Mouse (Mus musculus) kidney, adult 2 months (tissue): ENCODE results near the gene Sgo2a. TPM values are rescaled to one million over a fixed set of nuclear protein-coding genes. Genes with fewer than 3 reads are reported as not detected.
"Not testable (repeated sequence)": the region's sequence is repeated elsewhere in the genome, so short reads cannot be mapped to it uniquely, and the experiment has no call there.

ENCODE experiments used
- DNase-seq: peaks from one replicate; pipeline ENCODE4 v3.0.0; 2021
- H3K27ac ChIP-seq: fragments of 200-500 bp; 2 replicates; pipeline ENCODE4 v1.5.1; 2012; ENCODE audit warnings: low read depth, low read length, control low read depth, inconsistent platforms; ENCODE audit not compliant: insufficient read depth
- H3K27me3 ChIP-seq: fragments of 200-500 bp; replicated peaks from 2 replicates; pipeline ENCODE4 v1.6.1; 2012; ENCODE audit warnings: mild to moderate bottlenecking, moderate library complexity, low read length, inconsistent platforms; ENCODE audit not compliant: control insufficient read depth, insufficient read depth
- H3K36me3 ChIP-seq: fragments of 200-500 bp; 2 replicates; pipeline ENCODE4 v1.6.1; 2012; ENCODE audit warnings: mild to moderate bottlenecking, moderate library complexity, low read length, inconsistent platforms; ENCODE audit not compliant: control insufficient read depth, insufficient read depth
- H3K4me1 ChIP-seq: fragments of 200-500 bp; 2 replicates; pipeline ENCODE4 v1.6.1; 2011; ENCODE audit warnings: low read length; ENCODE audit not compliant: control insufficient read depth, insufficient read depth
- H3K4me3 ChIP-seq: fragments of 200-500 bp; 2 replicates; pipeline ENCODE4 v1.5.1; 2011; ENCODE audit warnings: mild to moderate bottlenecking, low read depth, low read length, control low read depth; ENCODE audit not compliant: insufficient read depth
- CTCF ChIP-seq: fragments of 200-500 bp; conservative IDR thresholded peaks from 2 replicates; pipeline ENCODE4 v1.5.1; 2011; ENCODE audit warnings: low read depth, mild to moderate bottlenecking, control low read depth, low read length, moderate library complexity, mixed read lengths; ENCODE audit not compliant: insufficient read depth, insufficient read length
- POLR2A ChIP-seq: fragments of 200-500 bp; IDR thresholded peaks from one replicate; pipeline ENCODE4 v1.6.1; 2011; ENCODE audit warnings: low read depth, low read length, control low read depth
- WGBS: fragments of 180-500 bp; shearing (Covaris S2); methylation state at CpG from one replicate; pipeline ENCODE4 v1.1.7; 2018; 5-methylcytosine and 5-hydroxymethylcytosine counted together
- polyA plus RNA-seq: library from polyadenylated mRNA; depleted of rRNA; stranded (reverse); fragments of >200 nt; gene quantifications from 2 replicates; pipeline ENCODE4 v1.2.3, GENCODE M21; 2012

Gene Sgo2a
- polyA plus RNA-seq, 1 experiment = 0.03 TPM

DNA sequence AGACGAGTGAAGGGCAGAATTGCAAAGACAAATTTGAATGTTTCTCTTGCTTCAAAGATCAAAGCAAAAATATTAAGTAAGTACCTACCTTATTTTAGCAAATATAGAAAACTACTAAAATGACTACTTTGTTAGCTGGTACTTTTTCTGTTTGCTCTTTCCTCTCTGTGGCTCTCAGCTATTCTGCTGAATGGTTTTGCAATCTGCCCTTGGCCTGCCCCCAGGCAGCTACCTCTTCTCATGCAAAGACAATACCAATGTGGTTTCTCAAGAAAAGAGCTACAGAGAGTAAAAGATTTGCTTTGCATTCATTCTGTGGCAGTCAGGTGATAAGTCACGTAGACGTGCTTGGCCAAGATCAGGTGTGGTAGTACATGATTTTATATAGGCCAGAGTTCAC, 2.4 kb downstream of the Sgo2a start:
- Histone ChIP-seq H3K27me3 (no peaks in the 10 kb centered on the region), H3K4me1 (no peaks in the 10 kb centered on the region), H3K36me3 (no peaks in the 10 kb centered on the region), H3K27ac (no peak overlapping the region), H3K4me3 (no peak overlapping the region)
- WGBS = 80% methylated on average over 3 of the region's 3 CpGs
- DNase-seq = no peak
- no peak for TF ChIP-seq POLR2A
- no peak for TF ChIP-seq CTCF

- not testable (repeated sequence) for H3K27me3 ChIP-seq, H3K27ac ChIP-seq, DNase-seq, H3K36me3 ChIP-seq, H3K4me1 ChIP-seq, H3K4me3 ChIP-seq
- WGBS = 88% methylated on average over 7 of the region's 7 CpGs
Observed at GRCm38 (mm10) chr1:58006388-58006787, 10.6 kb downstream of the Sgo2a start.

GRCm38 (mm10) chr1:58018856-58019255, 23.1 kb downstream of the Sgo2a start, which contains the start of gene Kctd18:
Gene Kctd18, minus strand, starts transcription at chr1:58018956.
- no peak within 1 kb of the TSS for H3K4me3 ChIP-seq
- no peaks in the 10 kb centered on the region for H3K27me3 ChIP-seq
- no peak for TF ChIP-seq POLR2A
- no peak for TF ChIP-seq CTCF
- H3K36me3 ChIP-seq = no peaks in the 10 kb centered on the region
- no peaks in the 10 kb centered on the region for H3K4me1 ChIP-seq
- no peak for DNase-seq
- H3K27ac ChIP-seq = no peak within 1 kb of the TSS
- 98% methylated on average over 7 of the region's 7 CpGs for WGBS

DNA sequence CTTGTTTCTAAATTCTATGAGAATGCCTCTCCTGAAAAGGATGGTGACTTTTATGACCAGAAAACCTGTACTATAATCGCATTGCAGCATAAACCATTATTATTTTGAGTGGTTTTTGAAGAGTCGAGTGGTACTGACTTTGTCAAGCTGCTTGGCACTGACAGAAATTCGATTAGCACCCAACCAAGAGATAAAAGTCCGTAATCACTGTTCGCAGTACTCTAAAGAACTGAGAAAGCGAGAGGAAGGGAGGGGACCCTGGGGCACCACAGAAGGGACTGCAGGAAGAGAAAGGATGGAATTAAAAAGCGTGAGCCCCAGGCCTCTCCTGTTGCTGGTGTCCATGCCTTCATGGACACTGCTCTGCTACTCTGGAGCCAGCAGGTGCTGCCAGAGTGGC, 31.9 kb downstream of the Sgo2a start:
- WGBS = 92% methylated on average over 7 of the region's 7 CpGs
- DNase-seq = no peak
- Histone ChIP-seq H3K27ac (no peak overlapping the region), H3K4me3 (no peak overlapping the region), H3K36me3 (no peaks in the 10 kb centered on the region), H3K4me1 (no peaks in the 10 kb centered on the region), H3K27me3 (no peaks in the 10 kb centered on the region)
- TF ChIP-seq CTCF = no peak
- TF ChIP-seq POLR2A = no peak

- TF ChIP-seq POLR2A (no peak), CTCF (no peak)
- H3K4me3 ChIP-seq = peak within 1 kb of the TSS; percentile 12
- H3K4me1 ChIP-seq = no peaks in the 10 kb centered on the region
- no peaks in the 10 kb centered on the region for H3K27me3 ChIP-seq
- 10% methylated on average over 12 of the region's 12 CpGs for WGBS
- H3K27ac ChIP-seq = no peak within 1 kb of the TSS
- DNase-seq = peak; percentile 58
- no peaks in the 10 kb centered on the region for H3K36me3 ChIP-seq
Observed at GRCm38 (mm10) chr1:58029636-58030117, 33.9 kb downstream of the Sgo2a start, which contains the start of gene Aox1. Gene Aox1, plus strand, starts transcription at chr1:58029931.

- H3K36me3 ChIP-seq = no peaks in the 10 kb centered on the region
- H3K27ac ChIP-seq = no peak overlapping the region
- no peaks in the 10 kb centered on the region for H3K4me1 ChIP-seq
- TF ChIP-seq CTCF = no peak
- TF ChIP-seq POLR2A = no peak
- DNase-seq = peak; percentile 57
- H3K4me3 ChIP-seq = peak overlapping the region; percentile 12
- 34% methylated on average over 13 of the region's 13 CpGs for WGBS
- H3K27me3 ChIP-seq = no peaks in the 10 kb centered on the region
Observed at GRCm38 (mm10) chr1:58030156-58030871, 34.5 kb downstream of the Sgo2a start.

- WGBS = 60% methylated on average over 10 of the region's 10 CpGs
- no peak for TF ChIP-seq POLR2A
- peak; percentile 82 for TF ChIP-seq CTCF
- no peaks in the 10 kb centered on the region for H3K27me3 ChIP-seq
- no peak overlapping the region for H3K4me3 ChIP-seq
- no peaks in the 10 kb centered on the region for H3K36me3 ChIP-seq
- peak; percentile 50 for DNase-seq
- no peak overlapping the region for H3K27ac ChIP-seq
- no peaks in the 10 kb centered on the region for H3K4me1 ChIP-seq
Observed at GRCm38 (mm10) chr1:58031160-58031769, 35.5 kb downstream of the Sgo2a start.

- H3K36me3 ChIP-seq, DNase-seq, H3K4me1 ChIP-seq, H3K4me3 ChIP-seq, H3K27me3 ChIP-seq, H3K27ac ChIP-seq: not testable (repeated sequence)
- 92% methylated on average over 9 of the region's 9 CpGs for WGBS
Observed at GRCm38 (mm10) chr1:58037306-58037705, 41.5 kb downstream of the Sgo2a start.
